Mouse (Mus musculus): ENCODE measurements at regions not wholly inside any gene's neighbourhood (a gene's known extent, or its start where the extent isn't known, plus 50 kb on each side); places are given as distances from the start of the nearest gene placed in this dataset.
A peak's percentile ranks its signal among the peaks of the same experiment; 100 is the strongest.

DNA sequence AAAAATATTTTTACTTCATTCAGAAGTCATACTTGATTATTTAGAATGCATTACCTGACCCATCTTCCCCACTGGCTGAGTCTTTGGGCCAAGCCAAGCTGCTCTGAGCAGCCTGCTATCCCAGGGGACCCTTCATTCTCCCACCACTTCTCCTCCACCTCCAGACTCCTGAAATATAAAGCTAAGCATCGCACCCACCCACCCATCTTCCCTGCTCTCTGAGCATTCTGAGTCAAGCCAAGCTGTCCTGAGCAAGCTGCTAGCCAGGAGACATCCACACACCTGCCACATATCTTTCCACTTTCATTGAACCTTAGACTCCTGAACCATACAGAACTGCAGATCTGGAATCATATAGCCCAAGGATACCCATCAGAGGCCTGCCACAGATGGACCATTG, 1456.2 kb upstream of the Adam24 start:
- no peak for DNase-seq

DNA sequence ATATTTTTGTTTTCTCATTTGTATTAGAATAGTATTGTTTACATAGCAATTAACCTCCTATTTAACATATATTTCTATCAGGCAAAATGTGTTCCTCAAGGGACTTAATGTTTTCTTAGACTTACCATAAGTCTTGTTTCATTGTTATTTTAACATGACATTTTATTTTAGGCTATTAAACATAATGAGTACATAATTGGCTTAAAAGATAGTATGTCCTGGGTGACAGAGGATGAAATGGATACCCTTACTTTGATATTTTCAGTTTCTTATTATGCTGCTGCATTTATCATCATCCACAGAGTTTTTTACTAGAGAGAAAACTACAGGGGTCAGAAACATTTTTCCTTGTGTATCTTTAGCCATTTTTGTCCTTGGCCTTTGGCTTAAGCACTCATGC, 1447.6 kb upstream of the Adam24 start:
- DNase-seq, result no peak

DNA sequence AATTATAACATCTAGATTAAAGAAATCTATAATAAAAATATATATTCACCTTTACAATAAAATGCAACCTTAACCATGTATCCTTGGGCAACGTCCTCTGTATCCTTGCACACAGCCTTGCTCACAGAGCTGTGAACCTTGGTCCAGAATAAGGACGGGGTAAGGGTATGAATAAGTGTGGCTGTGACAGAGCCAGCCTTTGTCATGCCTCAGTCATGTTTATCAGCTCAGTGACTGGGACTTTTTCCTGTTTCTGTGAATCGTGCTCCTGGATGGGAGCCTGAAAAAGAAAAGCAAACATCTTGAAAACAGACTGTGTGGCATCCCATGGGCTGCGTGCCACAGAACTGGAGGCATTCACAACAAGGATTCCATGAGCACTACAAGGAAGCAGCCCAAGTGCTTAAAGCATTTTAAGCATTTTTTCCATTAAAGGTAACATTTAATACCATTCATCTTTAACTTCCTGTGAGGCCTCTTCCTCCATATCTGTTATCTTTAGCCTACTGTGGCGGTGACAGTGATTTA, 1405.8 kb upstream of the Adam24 start:
- no peak for DNase-seq

DNA sequence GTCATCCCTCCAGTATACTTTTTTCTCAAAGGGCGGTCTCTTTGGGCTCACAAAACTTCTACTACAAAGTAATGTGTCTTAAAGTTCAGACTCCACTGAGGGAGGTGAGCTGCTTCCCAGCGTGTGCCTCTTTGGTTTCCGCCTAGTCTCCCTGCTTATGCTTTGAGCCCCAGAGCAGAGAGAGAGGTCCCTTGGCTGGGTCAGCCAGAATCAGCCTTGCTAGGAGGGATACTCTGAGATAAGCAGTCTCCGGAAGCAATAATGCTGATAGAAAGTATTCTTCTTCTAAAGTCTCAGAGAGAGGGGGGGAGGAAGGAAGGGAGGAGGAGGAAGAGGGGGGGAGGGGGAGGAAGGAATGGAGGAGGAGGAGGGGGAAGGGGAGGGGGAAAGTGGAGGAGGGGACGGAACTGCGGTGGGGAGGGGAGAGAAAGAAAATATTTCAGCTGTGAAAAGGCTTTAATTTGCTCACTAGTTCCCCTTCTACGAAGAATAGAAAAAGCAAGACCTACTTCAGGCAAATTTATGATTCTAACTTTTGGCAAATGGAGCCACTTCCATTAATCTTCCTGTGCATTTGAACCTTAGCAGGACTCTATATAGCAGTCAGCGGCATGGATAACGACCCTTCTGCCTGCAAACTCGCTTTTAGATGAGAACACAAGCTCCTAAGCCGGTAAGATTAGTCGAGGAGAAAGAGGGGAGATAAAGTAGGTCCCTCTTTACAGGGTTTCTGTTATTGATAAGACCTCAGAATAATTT, 1377.2 kb upstream of the Adam24 start:
- peak; percentile 8 for DNase-seq

DNA sequence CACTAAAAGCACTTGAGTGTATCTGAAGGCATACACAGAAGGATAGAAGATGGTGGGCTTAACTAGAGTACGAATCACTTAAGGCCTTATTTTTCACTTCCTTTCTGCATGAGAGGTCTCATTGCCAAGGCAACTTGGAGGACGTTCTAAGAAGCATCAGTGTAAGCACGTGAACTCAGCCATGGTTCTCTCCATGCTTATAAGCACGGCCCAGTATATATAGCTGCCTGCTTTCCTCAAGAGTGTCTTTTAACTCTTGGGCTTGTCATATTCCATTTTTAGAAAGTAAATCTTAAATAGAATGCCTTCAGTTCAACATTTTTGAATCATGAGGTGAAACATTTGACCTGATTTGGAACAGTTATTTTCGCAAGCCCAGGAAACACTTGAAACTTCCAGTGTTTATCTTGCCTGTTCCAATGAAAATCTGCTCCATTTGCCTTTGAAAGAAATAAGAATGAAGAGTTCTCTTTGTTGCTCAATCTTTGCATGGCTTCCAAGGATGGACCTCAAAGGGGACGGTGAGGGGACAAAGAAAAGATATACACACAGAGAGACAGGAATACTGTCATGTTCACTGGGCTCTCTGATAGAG, 1371.0 kb upstream of the Adam24 start:
- no peak for DNase-seq

DNA sequence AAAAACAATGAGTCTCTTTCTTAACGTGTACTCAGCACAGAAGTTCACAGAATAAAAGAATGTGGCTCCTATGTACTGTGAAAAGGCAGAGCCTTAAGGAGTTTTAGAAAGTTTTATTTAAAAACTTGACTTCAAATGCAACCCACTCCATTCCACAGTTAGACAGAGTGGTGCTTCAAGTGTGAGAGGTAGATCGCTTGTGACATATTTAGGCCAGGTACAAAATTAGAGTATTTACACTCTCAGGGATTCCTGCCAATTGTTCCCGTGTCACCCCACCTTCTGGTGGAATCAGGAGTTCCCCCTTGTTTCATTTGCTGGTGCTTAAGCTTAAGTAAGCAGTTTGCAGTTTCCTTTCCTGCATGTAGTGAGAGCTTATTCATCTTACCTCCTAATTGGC, 1361.0 kb upstream of the Adam24 start:
- no peak for DNase-seq

DNA sequence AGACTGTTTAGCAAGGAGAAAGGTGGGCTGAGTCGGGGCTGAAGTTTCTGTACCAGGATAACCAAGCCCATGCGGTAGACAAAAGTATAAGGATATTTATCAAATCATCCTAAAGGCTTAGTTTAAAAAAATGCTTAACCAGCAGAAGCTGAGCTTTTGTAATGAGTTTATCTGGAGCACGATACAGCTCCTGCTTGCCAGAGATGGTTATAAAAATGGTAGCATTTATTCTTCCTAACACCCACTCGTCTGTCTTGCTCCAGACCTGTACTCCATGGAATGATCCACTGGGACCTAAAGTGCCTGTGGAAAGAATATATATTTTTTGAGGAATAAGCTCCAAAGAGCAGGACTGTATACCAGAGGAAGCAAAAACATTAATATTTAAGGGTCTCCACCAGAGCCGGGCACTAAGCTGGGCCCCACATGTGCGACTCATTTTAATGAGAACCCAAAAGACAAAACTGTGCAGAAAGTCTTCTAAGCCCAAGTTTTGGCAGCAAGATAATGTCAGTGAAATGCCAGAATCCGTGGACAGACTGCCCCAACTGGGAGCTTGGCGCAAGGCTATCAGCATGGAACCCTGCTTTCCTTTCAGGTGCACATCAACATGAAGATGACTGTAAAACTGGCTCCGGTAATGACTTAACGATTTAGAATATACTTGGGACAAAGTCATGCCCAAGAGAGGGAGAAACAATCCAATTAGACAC, 1359.2 kb upstream of the Adam24 start:
- DNase-seq, result no peak

DNA sequence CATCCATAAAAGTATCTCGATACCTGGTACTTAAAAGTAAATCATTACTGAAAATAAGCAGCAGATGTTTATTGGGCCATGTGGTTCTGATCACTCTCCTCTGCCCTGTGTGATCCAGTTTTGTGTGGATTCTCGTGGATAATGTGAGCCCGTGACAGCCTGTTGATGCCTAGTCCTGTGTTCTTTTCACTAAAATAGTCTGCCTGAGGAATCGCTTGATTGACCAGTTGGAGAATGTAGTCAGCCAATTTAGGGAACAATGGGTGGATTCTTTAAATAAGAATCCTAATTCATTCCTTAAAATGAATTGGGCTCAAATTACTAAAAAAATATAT, 1358.7 kb upstream of the Adam24 start:
- DNase-seq, result no peak

DNA sequence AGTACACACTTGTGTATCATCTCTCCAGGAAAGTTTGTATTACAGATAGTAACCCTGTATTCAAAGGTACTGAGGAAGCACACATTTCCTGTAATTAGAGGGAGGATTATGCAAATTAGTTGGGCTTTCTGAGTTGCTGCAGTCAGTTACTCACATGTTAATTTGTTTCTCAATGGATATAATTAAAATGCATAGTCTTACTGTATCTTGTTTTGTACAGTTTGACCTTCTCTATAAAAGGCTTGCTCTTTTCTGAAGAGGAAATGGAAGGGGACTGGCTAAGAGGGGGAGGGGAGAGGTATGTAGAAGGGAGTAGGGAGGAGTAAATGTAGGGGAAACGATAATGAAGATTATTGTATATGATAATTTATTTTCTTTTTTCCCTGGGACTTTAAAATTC, 1345.5 kb upstream of the Adam24 start:
- DNase-seq, result no peak

DNA sequence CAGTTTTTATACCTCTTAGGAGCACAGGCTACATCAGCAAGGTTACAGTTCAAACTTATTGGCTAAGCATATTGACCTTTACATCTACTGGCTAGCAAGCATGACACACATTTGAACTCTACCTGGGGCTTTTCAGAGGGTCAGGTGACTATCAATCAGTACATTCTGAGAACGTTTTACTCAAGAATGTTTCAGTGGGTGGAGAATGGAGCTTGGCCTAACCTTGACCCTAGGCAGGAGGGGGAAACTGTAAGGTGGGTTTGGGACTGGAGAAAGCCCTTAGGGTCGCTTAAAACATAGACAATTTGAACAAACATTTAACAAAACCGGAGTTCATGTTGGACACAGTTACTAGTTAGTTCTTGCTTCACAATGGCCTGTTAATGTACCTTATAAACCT, 1330.1 kb upstream of the Adam24 start:
- no peak for DNase-seq

DNA sequence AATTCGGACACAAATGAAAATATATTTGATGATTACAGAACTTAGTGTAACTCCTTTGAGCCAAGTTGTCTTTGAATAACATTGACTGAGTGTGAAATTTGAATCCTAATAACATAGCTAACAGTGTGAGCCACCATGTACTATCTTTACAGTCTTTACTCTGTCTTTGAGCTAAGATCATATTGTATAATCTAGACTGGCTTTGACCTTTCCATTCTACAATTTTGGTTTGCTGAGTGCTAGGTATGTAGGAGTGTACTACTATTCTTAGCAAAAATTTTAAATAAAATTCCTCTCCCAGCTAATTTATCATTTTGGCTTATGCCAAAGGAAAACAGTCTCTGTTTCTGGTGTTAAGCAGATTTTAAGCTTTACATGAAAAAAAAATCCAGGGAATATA, 1328.4 kb upstream of the Adam24 start:
- DNase-seq, result no peak

DNA sequence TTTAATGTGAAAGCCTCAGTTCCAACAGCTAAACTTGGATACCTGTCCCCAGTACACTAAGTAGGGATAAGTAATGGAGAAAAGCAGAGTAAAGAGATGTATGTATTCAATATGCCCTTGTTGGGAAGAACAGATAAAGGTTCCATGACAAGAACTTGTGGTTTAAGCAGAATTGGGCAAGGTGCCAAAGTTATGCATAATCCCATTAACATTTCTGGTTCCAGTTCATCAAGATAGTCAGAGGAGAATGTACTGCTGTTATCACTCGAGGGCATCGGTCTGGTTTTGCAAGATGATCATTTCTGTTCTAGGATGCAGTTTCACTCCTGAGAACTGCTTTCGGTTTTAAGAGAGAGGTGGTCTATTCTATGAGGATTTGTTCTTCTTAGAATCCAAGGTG, 1325.9 kb upstream of the Adam24 start:
- DNase-seq, result no peak

DNA sequence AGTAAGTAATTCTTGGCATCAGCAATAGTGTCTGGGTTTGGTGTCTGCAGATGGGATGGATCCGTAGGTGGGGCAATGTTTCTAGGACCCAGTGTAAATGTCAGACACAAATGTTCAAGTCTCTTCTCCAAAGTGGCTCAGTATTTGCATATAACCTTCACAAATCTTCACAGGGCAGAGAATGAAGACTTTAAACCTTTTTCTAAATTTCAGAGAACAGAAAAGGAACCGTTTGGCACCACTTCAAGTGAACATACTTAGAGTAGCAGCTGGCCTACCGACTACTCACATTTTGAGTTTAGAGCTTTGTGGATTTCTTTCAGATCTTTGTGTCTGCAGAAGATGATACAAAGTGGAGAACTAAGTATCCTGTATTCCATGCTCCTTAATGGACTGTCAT, 1319.5 kb upstream of the Adam24 start:
- no peak for DNase-seq

DNA sequence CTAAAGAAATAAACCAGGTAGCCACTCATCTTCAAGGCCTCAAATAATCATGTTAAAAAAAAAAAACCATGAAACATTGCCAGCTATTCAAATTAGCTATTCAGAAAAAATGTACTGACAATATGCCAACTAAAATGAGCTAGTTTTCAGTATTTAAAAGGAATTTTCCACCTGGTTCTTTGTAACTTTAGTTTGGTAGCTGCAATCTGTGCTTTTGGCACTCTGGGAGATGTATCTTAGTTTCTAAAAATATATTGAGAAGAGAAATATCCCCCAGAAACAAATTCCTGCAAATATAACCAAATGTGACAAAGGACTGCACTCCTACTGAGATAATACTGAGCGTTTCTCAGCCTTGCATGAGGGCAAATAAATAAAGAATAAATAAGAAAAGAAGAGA, 1317.8 kb upstream of the Adam24 start:
- no peak for DNase-seq

DNA sequence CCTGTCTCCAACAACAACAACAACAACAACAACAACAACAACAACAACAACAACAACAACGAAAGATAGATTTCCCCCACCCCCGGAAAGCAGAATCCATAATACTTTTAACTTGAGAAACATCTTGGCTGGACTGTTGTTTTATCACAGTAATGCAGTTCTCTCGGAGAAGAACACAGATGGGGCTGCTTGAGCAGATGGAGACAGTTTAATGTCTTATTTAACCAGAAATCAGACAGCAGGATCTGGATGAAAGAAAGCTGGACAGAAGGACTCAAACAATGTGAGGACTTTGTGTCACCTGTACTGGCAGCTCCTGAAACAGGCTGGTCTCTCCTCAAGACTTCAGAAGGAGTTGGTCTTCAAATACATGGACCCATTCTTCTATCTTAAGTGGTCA, 1317.0 kb upstream of the Adam24 start:
- DNase-seq, result no peak

DNA sequence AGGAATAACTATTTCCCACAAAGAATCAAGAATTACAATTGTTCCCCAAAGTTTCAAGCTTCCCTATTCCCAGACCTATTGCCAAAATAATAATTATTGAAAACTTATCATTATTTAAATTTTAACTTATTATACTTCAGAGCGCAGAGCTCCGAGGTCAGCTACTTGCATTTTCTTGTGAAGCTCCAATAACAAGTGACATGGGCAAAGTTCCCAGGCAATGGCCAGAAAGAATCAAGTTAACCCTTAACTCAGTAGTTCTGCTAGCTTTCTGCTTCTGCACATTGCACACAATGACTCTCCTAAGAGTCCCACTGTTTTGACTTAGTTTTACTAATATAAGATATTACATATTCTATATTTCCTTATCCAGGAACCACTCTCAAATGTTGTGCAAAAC, 1308.5 kb upstream of the Adam24 start:
- peak; percentile 73 for DNase-seq
